Mouse (Mus musculus): Measurements from ENCODE around the gene Ndufs5. TPM values are rescaled to one million over a fixed set of nuclear protein-coding genes. Genes with fewer than 3 reads are reported as not detected.

The Ndufs5 gene
- total and polyA plus RNA-seq, 3 experiments, result 155 to 230 TPM; not detected in 1

- Histone ChIP-seq H3K9ac (ENCODE audit: control insufficient read depth, low read depth, low read length, poor library complexity, severe bottlenecking) (peak overlapping the region; percentile 79), H3K27ac (ENCODE audit: control insufficient read depth, low read depth, low read length) (no peak overlapping the region; the same call in 1 of the 2 replicates), H3K4me1 (ENCODE audit: control insufficient read depth in 1 of 2, insufficient read depth in 2 of 2, low read length in 2 of 2) (peaks cover 3 to 17% of the 10 kb centered on the region in 2 experiments; a peak in 3 of 4 replicates), H3K79me2 (ENCODE audit: control insufficient read depth, insufficient read depth, low read length, poor library complexity) (no peaks in the 10 kb centered on the region), H3K27me3 (ENCODE audit: control insufficient read depth in 1 of 2, insufficient read depth in 2 of 2, low read length in 2 of 2) (no peaks in the 10 kb centered on the region), H3K36me3 (ENCODE audit: control insufficient read depth in 1 of 2, insufficient read depth in 2 of 2, low read length in 2 of 2) (peaks cover 0 to 17% of the 10 kb centered on the region in 2 experiments; a peak in 2 of 4 replicates), H3K4me3 (ENCODE audit: control insufficient read depth in 1 of 2, insufficient read depth in 1 of 2, low read depth in 2 of 2, low read length in 2 of 2) (peak overlapping the region; percentile 60 to 62), H3K9me3 (replicated peaks; ENCODE audit: insufficient read depth, low read length) (no peaks in the 10 kb centered on the region)
- peak; percentile 60 for DNase-seq (ENCODE audit: low read depth, low spot score)
- no peak for TF ChIP-seq ZC3H11A (IDR thresholded peaks at IDR 0.05; ENCODE audit: low read depth, low read length)
- TF ChIP-seq MYC (IDR thresholded peaks at IDR 0.05; ENCODE audit: low read depth, low read length), result no peak
- TF ChIP-seq MAZ (IDR thresholded peaks at IDR 0.05; ENCODE audit: low read depth, low read length), result peak; percentile 48; the same call in 1 of the 2 replicates
- TF ChIP-seq TCF12 (IDR thresholded peaks at IDR 0.05; ENCODE audit: low read depth, low read length), result peak; percentile 54; the same call in 1 of the 2 replicates
- peak in 1 of 2 experiments; percentile 23; a peak in 3 of 4 replicates for TF ChIP-seq POLR2A (IDR thresholded peaks at IDR 0.05; ENCODE audit: control insufficient read depth in 1 of 2, insufficient read depth in 1 of 2, low read depth in 1 of 2, low read length in 2 of 2, poor library complexity in 1 of 2)
- no peak for TF ChIP-seq ZMIZ1 (IDR thresholded peaks at IDR 0.05; ENCODE audit: low read depth, low read length)
- TF ChIP-seq MYB (IDR thresholded peaks at IDR 0.05; ENCODE audit: low read depth, low read length), result no peak
- no peak for TF ChIP-seq ELF1 (IDR thresholded peaks at IDR 0.05; ENCODE audit: low read depth, low read length)
- no peak for TF ChIP-seq POLR2AphosphoS2 (IDR thresholded peaks at IDR 0.05; ENCODE audit: low read length)
- no peak for TF ChIP-seq NRF1 (IDR thresholded peaks at IDR 0.05; ENCODE audit: insufficient read depth, low read depth, low read length, poor library complexity, severe bottlenecking)
- TF ChIP-seq POLR2AphosphoS5 (IDR thresholded peaks at IDR 0.05; ENCODE audit: borderline replicate concordance, low read depth, low read length), result no peak
- no peak for TF ChIP-seq USF2 (IDR thresholded peaks at IDR 0.05; ENCODE audit: borderline replicate concordance in 1 of 2, insufficient read depth in 1 of 2, low read depth in 1 of 2, low read length in 2 of 2)
- no peak for TF ChIP-seq MAFK (IDR thresholded peaks at IDR 0.05; ENCODE audit: borderline replicate concordance, low read depth, low read length)
- no peak for TF ChIP-seq CTCF (IDR thresholded peaks at IDR 0.05 in 2 of 3, conservative IDR thresholded peaks at IDR 0.05 in 1 of 3; ENCODE audit: control insufficient read depth in 1 of 3, insufficient read depth in 1 of 3, low read depth in 2 of 3, low read length in 3 of 3, poor library complexity in 1 of 3, severe bottlenecking in 1 of 3)
- TF ChIP-seq RAD21 (IDR thresholded peaks at IDR 0.05; ENCODE audit: low read depth, low read length), result no peak
- TF ChIP-seq CHD2 (IDR thresholded peaks at IDR 0.05; ENCODE audit: low read length), result no peak
- no peak for TF ChIP-seq KAT2A (conservative IDR thresholded peaks at IDR 0.05; ENCODE audit: low read depth, low read length)
- TF ChIP-seq NELFE (IDR thresholded peaks at IDR 0.05; ENCODE audit: low read depth, low read length), result no peak
- no peak for TF ChIP-seq ZNF384 (IDR thresholded peaks at IDR 0.05; ENCODE audit: low read depth, low read length)
- TF ChIP-seq ZKSCAN1 (IDR thresholded peaks at IDR 0.05; ENCODE audit: low read depth, low read length), result no peak
- no peak for TF ChIP-seq MAX (IDR thresholded peaks at IDR 0.05; ENCODE audit: low read length)
- no peak for TF ChIP-seq GABPA (IDR thresholded peaks at IDR 0.05; ENCODE audit: low read depth, low read length)
- no peak; the same call in 1 of the 2 replicates for TF ChIP-seq UBTF (IDR thresholded peaks at IDR 0.05; ENCODE audit: borderline replicate concordance, insufficient read depth, low read depth, low read length)
- TF ChIP-seq JUND (IDR thresholded peaks at IDR 0.05; ENCODE audit: low read depth, low read length), result no peak
- no peak for TF ChIP-seq CHD1 (IDR thresholded peaks at IDR 0.05; ENCODE audit: low read depth, low read length)
- no peak for TF ChIP-seq BHLHE40 (IDR thresholded peaks at IDR 0.05; ENCODE audit: borderline replicate concordance, low read depth, low read length)
- no peak for TF ChIP-seq GATA1 (IDR thresholded peaks at IDR 0.05; ENCODE audit: low read depth, low read length)
- TF ChIP-seq USF1 (IDR thresholded peaks at IDR 0.05; ENCODE audit: low read depth, low read length), result no peak
- no peak; the same call in 1 of the 2 replicates for TF ChIP-seq RCOR1 (IDR thresholded peaks at IDR 0.05; ENCODE audit: low read depth, low read length)
- no peak for TF ChIP-seq E2F4 (IDR thresholded peaks at IDR 0.05; ENCODE audit: borderline replicate concordance, low read depth, low read length)
- TF ChIP-seq HCFC1 (IDR thresholded peaks at IDR 0.05; ENCODE audit: low read depth, low read length), result 0 out of 2 replicates have a peak, but pooled peaks have one; percentile 26
- TF ChIP-seq TBP (IDR thresholded peaks at IDR 0.05; ENCODE audit: low read depth, low read length), result no peak
- TF ChIP-seq TAL1 (IDR thresholded peaks at IDR 0.05; ENCODE audit: low read length), result peak; percentile 44; the same call in 1 of the 2 replicates
- TF ChIP-seq MEF2A (IDR thresholded peaks at IDR 0.05; ENCODE audit: extremely low read depth, insufficient replicate concordance, low read depth, low read length, poor library complexity, severe bottlenecking), result no peak
- TF ChIP-seq MXI1 (IDR thresholded peaks at IDR 0.05; ENCODE audit: low read depth, low read length), result 0 out of 2 replicates have a peak, but pooled peaks have one; percentile 20
Measured at GRCm38 (mm10) chr4:123664021-123664950, 53.7 kb downstream of the Ndufs5 start.

All from MEL (cell line).